Mouse (Mus musculus) megakaryocyte, embryonic 14.5 days (primary cell): ENCODE measurements around the gene Fsip1.

Source experiments
- FLI1 ChIP-seq: IDR thresholded peaks from 2 replicates; pipeline ENCODE4 v1.6.1; 2012; ENCODE audit warnings: low read length, inconsistent platforms, mixed read lengths
- GATA1 ChIP-seq: IDR thresholded peaks from 3 replicates; pipeline ENCODE4 v1.6.1; 2012; ENCODE audit warnings: mixed read lengths, low read length, inconsistent platforms, borderline replicate concordance

GRCm38 (mm10) chr2:118167731-118168130, 89.0 kb downstream of the Fsip1 start:
- TF ChIP-seq GATA1 (no peak), FLI1 (no peak)
